Mouse (Mus musculus) cortical plate, adult 2 months (tissue): Measurements from ENCODE around the gene Gm21969.

Experiments
- CTCF ChIP-seq: fragments of 200-500 bp; IDR thresholded peaks from 2 replicates; pipeline ENCODE4 v1.5.1; 2011; ENCODE audit warnings: mild to moderate bottlenecking, control low read depth, low read length; ENCODE audit not compliant: insufficient read depth; ENCODE audit errors: extremely low read depth
- POLR2A ChIP-seq: fragments of 200-500 bp; IDR thresholded peaks from 2 replicates; pipeline ENCODE4 v1.6.1; 2011; ENCODE audit warnings: mild to moderate bottlenecking, low read length, control low read depth; ENCODE audit not compliant: insufficient read depth; ENCODE audit errors: extremely low read depth

DNA sequence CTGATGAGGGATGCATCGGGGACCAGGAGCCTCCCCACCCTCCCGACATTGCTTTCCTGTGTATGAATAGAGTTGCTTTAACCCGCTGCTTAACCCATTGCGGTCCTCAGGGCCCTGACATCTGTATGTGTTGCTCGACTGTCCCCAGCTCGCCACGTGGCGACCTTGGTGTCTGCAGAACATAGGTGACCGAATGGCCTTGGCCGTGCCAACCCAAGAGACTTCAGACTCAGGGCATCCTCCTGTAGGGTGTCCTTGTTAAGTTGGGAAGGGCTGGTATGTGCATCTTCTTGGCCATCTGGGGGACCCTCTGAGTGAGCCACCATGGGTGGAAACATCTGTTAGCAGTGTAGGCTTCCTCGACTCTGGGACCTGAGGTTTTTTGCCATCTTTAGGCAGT lies 2.2 kb downstream of the Gm21969 start:
- TF ChIP-seq POLR2A (no peak), CTCF (no peak)
